Mouse (Mus musculus) midbrain, embryonic 14.5 days (tissue): ENCODE measurements around the gene Mrpl42. TPM values are rescaled to one million over a fixed set of nuclear protein-coding genes. Genes with fewer than 3 reads are reported as not detected.

ENCODE experiments used
- ATAC-seq: fragments of 200-750 bp; cut with Nextera tagmentation; 2 replicates; pipeline ENCODE4 v1.8.0; 2017; ENCODE audit warnings: moderate number of reproducible peaks, moderate library complexity; ENCODE audit not compliant: low FRiP score, low TSS enrichment
- DNase-seq: peaks from one replicate; pipeline ENCODE4 v3.0.0-alpha.2; 2015
- H3K27ac ChIP-seq: fragments of 300-500 bp; sonication (generic); replicated peaks from 2 replicates; pipeline ENCODE4 v1.5.1; 2014; ENCODE audit warnings: mild to moderate bottlenecking, low read depth, low read length, moderate library complexity
- H3K27me3 ChIP-seq: fragments of 300-500 bp; sonication (generic); 2 replicates; pipeline ENCODE4 v1.6.1; 2014; ENCODE audit warnings: low read length, control low read depth, mixed read lengths; ENCODE audit not compliant: control insufficient read depth, insufficient read depth
- H3K36me3 ChIP-seq: fragments of 300-500 bp; sonication (generic); 2 replicates; pipeline ENCODE4 v1.6.1; 2014; ENCODE audit warnings: low read length, control low read depth; ENCODE audit not compliant: control insufficient read depth, insufficient read depth
- H3K4me1 ChIP-seq: fragments of 300-500 bp; sonication (generic); 2 replicates; pipeline ENCODE4 v1.6.1; 2014; ENCODE audit warnings: mild to moderate bottlenecking, antibody characterized with exemption, low read length, control low read depth; ENCODE audit not compliant: control insufficient read depth, insufficient read depth
- H3K4me2 ChIP-seq: fragments of 300-500 bp; sonication (generic); 2 replicates; pipeline ENCODE4 v1.6.1; 2014; ENCODE audit warnings: mild to moderate bottlenecking, low read length, moderate library complexity
- H3K4me3 ChIP-seq: fragments of 300-500 bp; sonication (generic); replicated peaks from 2 replicates; pipeline ENCODE4 v1.5.1; 2014; ENCODE audit warnings: low read depth, low read length
- H3K9ac ChIP-seq: fragments of 300-500 bp; sonication (generic); replicated peaks from 2 replicates; pipeline ENCODE4 v1.6.1; 2014; ENCODE audit warnings: mild to moderate bottlenecking, low read length, moderate library complexity
- H3K9me3 ChIP-seq: fragments of 300-500 bp; sonication (generic); 2 replicates; pipeline ENCODE4 v1.6.1; 2016; ENCODE audit warnings: low read length, control low read depth, mixed read lengths; ENCODE audit not compliant: control insufficient read depth
- WGBS: fragments of 180-500 bp; shearing (Covaris S2); extraction: QIAGEN DNeasy Blood & Tissue Kit; methylation state at CpG from one replicate; pipeline ENCODE4 v1.1.7; 2014; 5-methylcytosine and 5-hydroxymethylcytosine counted together
- polyA plus RNA-seq: library from polyadenylated mRNA; unstranded; fragments of >200 nt; fragmentation: Nextera tagmentation; extraction: Ambion mirVana; gene quantifications from 2 replicates; pipeline ENCODE4 v1.2.1, GENCODE M21; 2014

Gene Mrpl42
- polyA plus RNA-seq, 1 experiment from 2014 or later: 251 TPM

DNA sequence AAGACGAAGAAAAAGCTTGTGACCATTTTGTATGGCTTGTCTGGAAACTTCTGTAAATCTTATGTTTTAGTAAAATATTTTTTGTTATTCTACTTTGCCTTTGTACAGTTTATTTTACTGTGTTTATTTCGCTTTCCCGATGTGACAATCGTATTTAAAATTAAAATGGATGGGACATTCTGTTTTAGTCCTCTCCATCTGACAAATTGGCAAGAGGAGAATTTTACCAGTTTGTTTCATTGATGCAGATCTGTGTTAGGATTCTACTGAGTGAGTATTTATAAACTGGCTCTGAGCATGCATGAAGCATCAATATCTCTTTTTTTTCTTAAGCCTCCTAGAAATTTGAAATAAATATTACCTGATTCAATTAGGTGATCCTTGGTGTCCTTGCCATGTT, 41.2 kb upstream of the Mrpl42 start:
- ATAC-seq (no peak), DNase-seq (no peak)
- Histone ChIP-seq H3K9me3 (no peaks in the 10 kb centered on the region), H3K27me3 (no peaks in the 10 kb centered on the region), H3K4me2 (no peak overlapping the region), H3K9ac (no peak overlapping the region), H3K36me3 (peaks cover 33% of the 10 kb centered on the region), H3K4me1 (no peaks in the 10 kb centered on the region), H3K4me3 (no peak overlapping the region), H3K27ac (no peak overlapping the region)
- WGBS: 95% methylated on average over 4 of the region's 4 CpGs

DNA sequence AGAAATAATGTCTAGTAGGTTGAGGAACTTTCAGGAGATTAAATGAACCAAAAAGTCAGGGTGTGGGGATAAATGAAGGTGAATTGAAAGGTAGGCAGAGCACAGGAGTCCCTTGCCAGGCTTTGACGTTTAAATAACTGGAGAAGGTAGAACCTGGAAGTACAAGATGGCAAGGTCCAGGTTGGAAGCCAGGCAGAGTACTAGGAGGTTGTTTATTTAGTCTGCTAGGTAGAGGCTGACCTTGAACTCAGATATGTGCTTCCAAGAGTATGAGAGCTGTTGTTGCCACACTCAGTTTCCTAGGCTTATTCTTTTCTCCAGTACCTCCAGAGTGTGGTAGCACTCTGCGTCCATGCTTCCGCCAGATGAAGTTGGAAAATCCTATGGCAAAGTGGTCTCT, 38.1 kb upstream of the Mrpl42 start:
- Histone ChIP-seq H3K4me3 (no peak overlapping the region), H3K4me1 (no peaks in the 10 kb centered on the region), H3K27ac (no peak overlapping the region), H3K4me2 (no peak overlapping the region), H3K36me3 (peaks cover 13% of the 10 kb centered on the region), H3K9ac (no peak overlapping the region), H3K27me3 (no peaks in the 10 kb centered on the region), H3K9me3 (no peaks in the 10 kb centered on the region)
- no peak for DNase-seq
- ATAC-seq: no peak
- WGBS: 96% methylated on average over 3 of the region's 3 CpGs

DNA sequence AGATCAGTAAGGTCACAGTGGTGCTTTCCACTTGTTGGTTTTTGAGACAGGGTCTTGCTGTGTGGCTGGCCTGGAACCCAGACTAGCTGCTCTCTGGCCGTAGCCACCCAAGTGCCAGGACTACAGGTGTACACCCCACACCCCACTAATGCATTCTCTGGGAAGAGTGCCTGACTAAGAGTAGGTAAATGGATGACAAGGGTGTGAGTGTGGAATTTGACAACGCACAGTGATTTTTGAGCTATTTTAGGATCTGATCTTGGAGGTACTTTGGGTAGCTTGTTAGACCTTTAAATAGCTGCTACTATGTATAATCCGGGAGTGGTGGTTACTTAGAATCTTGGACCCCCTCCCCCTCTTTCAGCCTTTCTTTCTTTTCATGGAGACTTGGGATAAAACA, 37.5 kb upstream of the Mrpl42 start:
- no peaks in the 10 kb centered on the region for H3K27me3 ChIP-seq
- H3K27ac ChIP-seq: no peak overlapping the region
- H3K4me3 ChIP-seq: no peak overlapping the region
- ATAC-seq: no peak
- DNase-seq: no peak
- H3K4me2 ChIP-seq: no peak overlapping the region
- no peak overlapping the region for H3K9ac ChIP-seq
- H3K36me3 ChIP-seq: peaks cover 7% of the 10 kb centered on the region
- 89% methylated on average over 3 of the region's 3 CpGs for WGBS
- no peaks in the 10 kb centered on the region for H3K9me3 ChIP-seq
- H3K4me1 ChIP-seq: no peaks in the 10 kb centered on the region

DNA sequence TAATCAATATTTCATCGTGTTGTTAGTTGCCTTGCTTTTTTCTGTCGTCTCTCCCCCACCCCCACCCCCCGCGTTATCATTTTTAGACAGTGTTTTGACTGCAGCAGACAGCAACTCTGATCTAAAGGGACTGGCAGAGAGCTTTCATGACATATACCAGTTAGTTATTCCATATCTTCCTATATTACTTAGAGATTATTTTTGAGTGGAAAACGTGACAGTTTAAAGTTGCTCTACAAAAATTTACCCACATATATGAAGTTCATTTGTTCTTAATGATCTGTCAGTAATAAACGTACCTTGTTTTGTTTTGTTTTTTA, 34.4 kb upstream of the Mrpl42 start:
- Histone ChIP-seq H3K27ac (no peak overlapping the region), H3K36me3 (no peaks in the 10 kb centered on the region), H3K9me3 (no peaks in the 10 kb centered on the region), H3K9ac (no peak overlapping the region), H3K27me3 (no peaks in the 10 kb centered on the region), H3K4me1 (no peaks in the 10 kb centered on the region), H3K4me3 (no peak overlapping the region), H3K4me2 (no peak overlapping the region)
- WGBS: 91% methylated on average over 6 of the region's 6 CpGs
- ATAC-seq: no peak
- DNase-seq: no peak

DNA sequence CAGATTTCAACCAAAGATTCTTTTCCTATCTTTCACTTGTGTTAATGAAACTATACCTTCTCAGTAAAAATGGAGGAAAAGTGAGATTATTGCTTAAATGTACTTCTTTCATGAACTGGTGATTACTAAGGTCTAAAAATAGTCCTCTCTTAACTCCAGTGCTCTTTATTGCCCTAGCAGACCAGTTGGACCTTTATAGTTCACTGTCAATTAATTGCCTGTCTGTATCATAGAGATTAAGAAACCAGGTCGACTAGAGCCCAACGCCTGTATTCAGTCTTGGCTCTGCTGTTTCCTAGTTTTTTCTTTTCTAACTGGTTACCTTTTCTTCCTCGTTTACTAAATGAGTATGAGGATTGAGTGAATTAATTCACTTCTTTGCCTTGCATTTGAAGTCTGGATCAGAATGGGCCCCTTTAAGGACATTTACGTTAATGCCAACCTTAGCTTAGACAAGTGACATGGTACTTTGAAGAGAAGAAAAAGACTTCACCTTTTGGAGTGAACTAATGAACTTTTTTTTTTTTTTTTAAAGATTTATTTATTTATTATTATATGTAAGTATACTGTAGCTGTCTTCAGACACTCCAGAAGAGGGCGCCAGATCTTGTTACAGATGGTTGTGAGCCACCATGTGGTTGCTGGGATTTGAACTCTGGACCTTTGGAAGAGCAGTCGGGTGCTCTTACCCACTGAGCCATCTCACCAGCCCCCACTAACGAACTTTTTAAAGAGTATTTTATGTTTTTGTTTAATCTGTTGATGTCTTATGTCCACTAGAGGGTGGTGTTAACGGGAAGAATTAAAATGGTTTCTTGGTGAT, 33.9 kb upstream of the Mrpl42 start:
- ATAC-seq (no peak), DNase-seq (no peak)
- Histone ChIP-seq H3K27ac (no peak overlapping the region), H3K9me3 (no peaks in the 10 kb centered on the region), H3K4me1 (no peaks in the 10 kb centered on the region), H3K4me2 (no peak overlapping the region), H3K9ac (no peak overlapping the region), H3K4me3 (no peak overlapping the region), H3K36me3 (no peaks in the 10 kb centered on the region), H3K27me3 (no peaks in the 10 kb centered on the region)
- WGBS: 96% methylated on average over 7 of the region's 8 CpGs

DNA sequence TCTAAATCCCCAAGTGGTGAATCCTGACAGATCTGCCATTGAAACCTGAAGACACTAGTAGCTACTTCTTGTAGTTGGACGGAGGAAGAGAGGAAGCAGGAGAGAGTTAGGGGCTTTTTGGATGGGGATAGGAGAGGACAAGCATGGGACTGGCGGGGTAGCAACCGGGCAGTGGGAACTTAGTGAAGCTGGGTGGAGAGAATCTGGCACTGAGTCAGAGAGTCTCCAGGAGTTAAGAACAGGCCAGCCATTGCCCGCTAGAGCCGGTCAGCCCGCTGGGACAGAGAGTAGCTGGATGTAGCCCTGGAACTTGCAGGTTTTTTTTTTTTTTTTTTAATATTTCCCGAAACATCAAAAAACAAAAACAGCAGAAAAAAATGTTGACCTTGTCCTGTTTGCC, 31.6 kb upstream of the Mrpl42 start:
- H3K9ac ChIP-seq: no peak overlapping the region
- H3K4me1 ChIP-seq: 0 out of 2 replicates have a peak, but pooled peaks cover 3% of the 10 kb centered on the region
- no peak overlapping the region for H3K27ac ChIP-seq
- no peak overlapping the region for H3K4me3 ChIP-seq
- 93% methylated on average over 7 of the region's 7 CpGs for WGBS
- H3K4me2 ChIP-seq: no peak overlapping the region
- H3K27me3 ChIP-seq: no peaks in the 10 kb centered on the region
- DNase-seq (no peak), ATAC-seq (no peak)
- H3K36me3 ChIP-seq: no peaks in the 10 kb centered on the region
- no peaks in the 10 kb centered on the region for H3K9me3 ChIP-seq

DNA sequence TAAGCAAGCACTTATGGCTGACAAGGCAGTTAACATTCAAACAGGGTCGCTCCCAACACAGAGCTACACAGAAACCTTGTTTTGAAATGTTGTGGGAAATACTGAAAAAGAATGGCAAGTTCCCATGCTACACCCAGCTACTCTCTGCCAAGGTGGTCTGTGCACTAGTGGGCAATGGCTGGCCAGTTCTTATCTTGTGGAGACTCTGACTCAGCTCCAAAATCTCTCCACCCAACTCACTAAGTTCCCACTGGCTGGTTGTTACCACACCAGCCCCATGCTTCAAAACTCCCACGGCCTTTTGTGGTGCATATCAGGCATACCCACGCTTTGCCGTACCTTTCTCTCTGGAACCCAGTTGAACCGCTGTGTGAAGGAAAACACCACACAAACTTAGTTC, 31.2 kb upstream of the Mrpl42 start:
- no peak overlapping the region for H3K4me2 ChIP-seq
- DNase-seq: no peak
- 0 out of 2 replicates have a peak, but pooled peaks cover 3% of the 10 kb centered on the region for H3K4me1 ChIP-seq
- 96% methylated on average over 5 of the region's 5 CpGs for WGBS
- no peaks in the 10 kb centered on the region for H3K9me3 ChIP-seq
- H3K9ac ChIP-seq: no peak overlapping the region
- H3K4me3 ChIP-seq: no peak overlapping the region
- H3K36me3 ChIP-seq: no peaks in the 10 kb centered on the region
- no peak overlapping the region for H3K27ac ChIP-seq
- no peaks in the 10 kb centered on the region for H3K27me3 ChIP-seq
- ATAC-seq: no peak

DNA sequence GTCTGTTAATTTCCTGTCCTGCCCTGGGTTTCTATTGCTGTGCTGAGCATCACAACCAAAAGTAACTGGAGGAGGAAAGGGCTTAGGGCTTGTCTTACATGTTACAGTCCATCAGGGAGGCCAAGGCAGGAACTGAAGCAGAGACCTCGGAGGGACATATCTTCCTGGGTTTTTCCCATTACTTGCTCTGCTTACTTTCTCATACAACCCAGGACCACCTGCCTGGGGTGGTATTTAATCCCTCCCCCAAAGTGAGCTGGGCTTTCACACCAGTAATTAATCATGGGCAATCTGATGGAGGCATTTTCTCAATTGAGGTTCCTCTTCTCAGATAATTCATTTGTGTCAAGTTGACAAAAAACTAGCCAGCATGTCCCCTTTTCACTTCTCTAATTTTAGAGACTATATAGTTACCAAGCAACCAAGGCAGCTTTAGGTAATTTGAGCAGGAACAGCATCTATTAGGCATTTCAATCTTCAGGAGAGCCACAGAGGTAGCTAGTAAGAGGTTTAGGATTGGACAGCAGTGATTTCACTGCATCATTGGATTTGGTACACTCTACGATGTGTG, 28.9 kb upstream of the Mrpl42 start:
- DNase-seq: no peak
- Histone ChIP-seq H3K4me1 (0 out of 2 replicates have a peak, but pooled peaks cover 3% of the 10 kb centered on the region), H3K27me3 (no peaks in the 10 kb centered on the region), H3K27ac (no peak overlapping the region), H3K9ac (no peak overlapping the region), H3K36me3 (no peaks in the 10 kb centered on the region), H3K4me3 (no peak overlapping the region), H3K4me2 (no peak overlapping the region), H3K9me3 (no peaks in the 10 kb centered on the region)
- no peak for ATAC-seq
- 78% methylated on average over 2 of the region's 2 CpGs for WGBS

DNA sequence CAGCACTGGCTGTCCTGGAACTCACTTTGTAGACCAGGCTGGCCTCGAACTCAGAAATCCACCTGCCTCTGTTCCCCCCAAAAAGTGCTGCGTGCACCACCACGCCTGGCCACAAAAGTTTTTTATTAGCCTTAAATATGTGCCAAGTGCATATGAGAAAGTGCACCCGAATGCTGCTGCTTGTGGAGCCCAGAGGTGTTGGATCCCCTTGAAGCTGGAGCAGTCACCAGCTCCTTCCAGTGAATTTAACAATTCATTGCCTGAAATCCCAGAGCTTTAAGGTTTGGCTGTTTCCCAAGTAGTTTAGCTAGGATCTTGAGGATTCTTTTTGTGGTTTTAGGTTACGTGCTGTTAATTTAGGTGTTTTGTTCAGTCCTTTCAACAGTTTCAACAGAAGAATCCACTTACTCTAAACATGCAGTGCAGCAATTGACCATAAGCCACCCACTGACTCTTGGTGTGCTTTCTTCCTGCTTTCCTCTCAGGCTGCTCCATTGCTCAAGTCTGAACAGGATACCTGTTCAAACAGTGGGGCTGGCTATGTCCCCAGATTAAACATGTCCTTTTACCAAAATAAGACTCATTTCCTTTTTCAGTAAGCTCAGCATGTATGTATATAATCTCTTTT, 24.9 kb upstream of the Mrpl42 start:
- WGBS: 89% methylated on average over 5 of the region's 5 CpGs
- no peak overlapping the region for H3K9ac ChIP-seq

More for the DNA sequence above, 24.9 kb upstream of the Mrpl42 start:
- H3K4me3 ChIP-seq: no peak overlapping the region
- 0 out of 2 replicates have a peak, but pooled peaks cover 3% of the 10 kb centered on the region for H3K4me1 ChIP-seq
- H3K4me2 ChIP-seq: no peak overlapping the region
- H3K27me3 ChIP-seq: no peaks in the 10 kb centered on the region
- no peaks in the 10 kb centered on the region for H3K9me3 ChIP-seq
- no peaks in the 10 kb centered on the region for H3K36me3 ChIP-seq
- DNase-seq (no peak), ATAC-seq (no peak)
- H3K27ac ChIP-seq: no peak overlapping the region
